Mouse (Mus musculus): ENCODE data around the gene Fam173b. TPM values are rescaled to one million over a fixed set of nuclear protein-coding genes. Genes with fewer than 3 reads are reported as not detected.

Gene Fam173b
- polyA plus RNA-seq, 1 experiment from 2014 or later: 13.2 TPM

DNA sequence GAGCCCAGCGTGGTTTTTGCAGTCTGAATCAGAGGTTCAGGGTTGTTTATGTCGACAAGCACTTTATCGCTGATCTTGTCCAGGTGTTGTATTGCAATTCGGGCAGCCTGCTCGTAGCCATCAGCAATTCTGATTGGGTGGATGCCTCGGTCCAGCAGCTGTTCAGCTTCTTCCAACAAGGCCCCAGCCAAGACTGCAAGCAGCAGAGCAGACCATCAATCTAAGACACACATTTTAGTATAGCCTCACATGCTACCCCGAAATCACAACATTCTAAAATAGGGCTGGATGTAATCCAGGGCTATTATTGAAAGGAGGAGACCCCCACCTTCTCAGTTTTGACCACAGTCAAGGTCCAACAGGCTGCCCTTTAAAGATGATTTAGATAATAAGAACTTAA, 6.0 kb upstream of the Fam173b start:
- H3K27me3 ChIP-seq (ENCODE audit: control insufficient read depth, insufficient read depth, low read length): no peaks in the 10 kb centered on the region

GRCm38 (mm10) chr15:31599834-31600233, 1.8 kb upstream of the Fam173b start:
- H3K4me2 ChIP-seq (ENCODE audit: low read depth, low read length): peak overlapping the region; percentile 65
- no peaks in the 10 kb centered on the region; the same call in 1 of the 2 replicates for H3K36me3 ChIP-seq (ENCODE audit: control insufficient read depth, insufficient read depth, low read length)
- no peak overlapping the region for H3K27ac ChIP-seq (ENCODE audit: low read length)
- H3K27me3 ChIP-seq (ENCODE audit: control insufficient read depth, insufficient read depth, low read length): no peaks in the 10 kb centered on the region
- WGBS: 49% methylated on average over 4 of the region's 4 CpGs
- no peaks in the 10 kb centered on the region for H3K9me3 ChIP-seq (replicated peaks; ENCODE audit: control insufficient read depth, low read length)
- no peak overlapping the region for H3K9ac ChIP-seq (ENCODE audit: low read length)
- peaks cover 17% of the 10 kb centered on the region for H3K4me1 ChIP-seq (ENCODE audit: control insufficient read depth, insufficient read depth, low read length)
- ATAC-seq (ENCODE audit: insufficient read depth, low FRiP score): no peak
- peak overlapping the region; percentile 80 for H3K4me3 ChIP-seq (replicated peaks; ENCODE audit: low read length)

More for the DNA sequence above, 6.0 kb upstream of the Fam173b start:
- 0 out of 2 replicates have a peak, but pooled peaks have one; percentile 45 for ATAC-seq (ENCODE audit: insufficient read depth, low FRiP score)
- no peak overlapping the region for H3K4me3 ChIP-seq (replicated peaks; ENCODE audit: low read length)
- peaks cover 31% of the 10 kb centered on the region for H3K36me3 ChIP-seq (ENCODE audit: control insufficient read depth, insufficient read depth, low read length)
- no peak overlapping the region for H3K4me2 ChIP-seq (ENCODE audit: low read depth, low read length)
- H3K9me3 ChIP-seq (replicated peaks; ENCODE audit: control insufficient read depth, low read length): no peaks in the 10 kb centered on the region
- H3K27ac ChIP-seq (ENCODE audit: low read length): peak overlapping the region; percentile 16; the same call in 1 of the 2 replicates
- 59% methylated on average over 7 of the region's 7 CpGs for WGBS
- no peak overlapping the region for H3K9ac ChIP-seq (ENCODE audit: low read length)
- peaks cover 10% of the 10 kb centered on the region for H3K4me1 ChIP-seq (ENCODE audit: control insufficient read depth, insufficient read depth, low read length)

DNA sequence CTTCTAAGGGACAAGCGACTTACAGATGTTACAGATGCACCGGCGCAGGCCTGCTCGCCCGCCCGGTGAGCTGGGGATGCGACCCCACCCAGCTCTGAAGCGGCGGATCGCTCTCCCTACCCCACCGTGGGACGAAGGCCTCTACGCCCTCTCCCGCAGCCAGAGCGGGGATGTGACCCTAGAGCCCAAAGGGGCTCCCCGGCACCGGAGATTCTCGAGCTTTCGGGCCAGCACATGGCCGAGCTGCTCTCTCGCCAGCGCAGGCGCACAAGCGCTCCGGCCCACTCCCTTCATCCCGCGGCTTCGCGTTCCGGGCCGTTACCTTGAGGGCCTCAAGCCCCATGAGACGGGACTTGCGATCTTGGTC, 390 bp upstream of the Fam173b start:
- Histone ChIP-seq H3K9me3 (replicated peaks; ENCODE audit: control insufficient read depth, low read length) (no peaks in the 10 kb centered on the region), H3K4me1 (ENCODE audit: control insufficient read depth, insufficient read depth, low read length) (peaks cover 17% of the 10 kb centered on the region), H3K4me3 (replicated peaks; ENCODE audit: low read length) (peak overlapping the region; percentile 80), H3K9ac (ENCODE audit: low read length) (peak overlapping the region; percentile 90), H3K27me3 (ENCODE audit: control insufficient read depth, insufficient read depth, low read length) (no peaks in the 10 kb centered on the region), H3K4me2 (ENCODE audit: low read depth, low read length) (peak overlapping the region; percentile 65), H3K36me3 (ENCODE audit: control insufficient read depth, insufficient read depth, low read length) (no peaks in the 10 kb centered on the region; the same call in 1 of the 2 replicates), H3K27ac (ENCODE audit: low read length) (peak overlapping the region; percentile 85)
- ATAC-seq (ENCODE audit: insufficient read depth, low FRiP score): peak; percentile 73
- WGBS: under 1% methylated on average over 33 of the region's 33 CpGs

- WGBS: 1% methylated on average over 15 of the region's 15 CpGs
- peaks cover 17% of the 10 kb centered on the region for H3K4me1 ChIP-seq (ENCODE audit: control insufficient read depth, insufficient read depth, low read length)
- H3K4me2 ChIP-seq (ENCODE audit: low read depth, low read length): peak overlapping the region; percentile 69
- ATAC-seq (ENCODE audit: insufficient read depth, low FRiP score): peak; percentile 70
- H3K27ac ChIP-seq (ENCODE audit: low read length): peak overlapping the region; percentile 91
- H3K4me3 ChIP-seq (replicated peaks; ENCODE audit: low read length): peak overlapping the region; percentile 80
- no peaks in the 10 kb centered on the region for H3K36me3 ChIP-seq (ENCODE audit: control insufficient read depth, insufficient read depth, low read length)
- H3K9ac ChIP-seq (ENCODE audit: low read length): peak overlapping the region; percentile 84
- no peaks in the 10 kb centered on the region for H3K9me3 ChIP-seq (replicated peaks; ENCODE audit: control insufficient read depth, low read length)
- H3K27me3 ChIP-seq (ENCODE audit: control insufficient read depth, insufficient read depth, low read length): no peaks in the 10 kb centered on the region
Measured at GRCm38 (mm10) chr15:31602426-31602825, 774 bp downstream of the Fam173b start.

DNA sequence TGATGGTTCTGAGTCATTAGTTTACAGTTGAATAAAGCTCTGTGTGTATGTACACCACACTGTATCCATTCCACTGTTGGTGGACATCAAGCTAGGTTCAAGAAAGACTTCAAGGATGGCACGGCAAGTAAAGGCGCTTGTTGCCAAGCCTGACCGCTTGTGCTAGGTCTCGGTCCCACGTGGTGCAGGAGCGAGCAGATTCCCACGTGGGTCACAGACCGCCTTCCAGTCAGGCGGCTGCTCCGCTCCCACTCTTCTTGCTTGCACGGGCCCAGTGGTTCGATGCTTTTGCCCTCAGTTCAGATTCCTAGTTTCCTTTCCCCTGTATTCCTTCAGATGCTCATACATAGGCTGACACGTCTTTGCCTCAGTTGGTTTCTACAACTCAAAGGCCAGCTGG, 1.5 kb downstream of the Fam173b start:
- ATAC-seq (ENCODE audit: insufficient read depth, low FRiP score): no peak
- Histone ChIP-seq H3K4me3 (replicated peaks; ENCODE audit: low read length) (peak overlapping the region; percentile 80), H3K9me3 (replicated peaks; ENCODE audit: control insufficient read depth, low read length) (no peaks in the 10 kb centered on the region), H3K4me2 (ENCODE audit: low read depth, low read length) (peak overlapping the region; percentile 69), H3K4me1 (ENCODE audit: control insufficient read depth, insufficient read depth, low read length) (peaks cover 17% of the 10 kb centered on the region), H3K9ac (ENCODE audit: low read length) (peak overlapping the region; percentile 84), H3K27ac (ENCODE audit: low read length) (no peak overlapping the region), H3K27me3 (ENCODE audit: control insufficient read depth, insufficient read depth, low read length) (no peaks in the 10 kb centered on the region), H3K36me3 (ENCODE audit: control insufficient read depth, insufficient read depth, low read length) (no peaks in the 10 kb centered on the region)
- WGBS: 85% methylated on average over 13 of the region's 13 CpGs

GRCm38 (mm10) chr15:31606821-31607220, 5.2 kb downstream of the Fam173b start:
- Histone ChIP-seq H3K36me3 (ENCODE audit: control insufficient read depth, insufficient read depth, low read length) (no peaks in the 10 kb centered on the region), H3K4me1 (ENCODE audit: control insufficient read depth, insufficient read depth, low read length) (peaks cover 7% of the 10 kb centered on the region; the same call in 1 of the 2 replicates), H3K9ac (ENCODE audit: low read length) (no peak overlapping the region), H3K4me3 (replicated peaks; ENCODE audit: low read length) (no peak overlapping the region), H3K4me2 (ENCODE audit: low read depth, low read length) (no peak overlapping the region), H3K27ac (ENCODE audit: low read length) (no peak overlapping the region), H3K9me3 (replicated peaks; ENCODE audit: control insufficient read depth, low read length) (no peaks in the 10 kb centered on the region), H3K27me3 (ENCODE audit: control insufficient read depth, insufficient read depth, low read length) (no peaks in the 10 kb centered on the region)
- WGBS: 46% methylated on average over 6 of the region's 6 CpGs
- no peak for ATAC-seq (ENCODE audit: insufficient read depth, low FRiP score)

GRCm38 (mm10) chr15:31611027-31611426, 9.4 kb downstream of the Fam173b start:
- H3K36me3 ChIP-seq (ENCODE audit: control insufficient read depth, insufficient read depth, low read length): no peaks in the 10 kb centered on the region
- no peak overlapping the region for H3K4me3 ChIP-seq (replicated peaks; ENCODE audit: low read length)
- no peak overlapping the region for H3K27ac ChIP-seq (ENCODE audit: low read length)
- H3K27me3 ChIP-seq (ENCODE audit: control insufficient read depth, insufficient read depth, low read length): no peaks in the 10 kb centered on the region
- H3K4me2 ChIP-seq (ENCODE audit: low read depth, low read length): no peak overlapping the region
- no peak overlapping the region for H3K9ac ChIP-seq (ENCODE audit: low read length)
- WGBS: 53% methylated on average over 3 of the region's 3 CpGs
- H3K4me1 ChIP-seq (ENCODE audit: control insufficient read depth, insufficient read depth, low read length): no peaks in the 10 kb centered on the region
- H3K9me3 ChIP-seq (replicated peaks; ENCODE audit: control insufficient read depth, low read length): no peaks in the 10 kb centered on the region
- no peak for ATAC-seq (ENCODE audit: insufficient read depth, low FRiP score)

DNA sequence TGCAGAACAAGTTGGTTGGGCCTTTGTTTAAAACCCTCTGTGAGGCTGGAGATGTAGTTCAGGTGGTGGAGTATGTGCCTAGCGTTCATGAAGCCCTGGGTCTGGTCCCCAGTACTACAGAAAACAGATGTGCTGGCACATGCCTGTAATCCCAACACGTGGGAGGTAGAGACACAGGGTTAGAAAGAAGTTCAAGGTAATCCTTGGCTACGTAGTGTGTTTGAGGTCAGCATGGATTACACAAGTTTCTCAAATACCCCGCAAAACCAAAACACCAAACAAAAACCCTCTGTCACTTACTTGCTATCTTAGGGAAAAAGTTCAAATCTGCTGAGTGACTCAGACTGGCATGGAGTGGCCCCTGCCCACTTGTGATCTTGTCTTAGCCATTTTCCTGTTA, 10.3 kb downstream of the Fam173b start:
- Histone ChIP-seq H3K9ac (ENCODE audit: low read length) (no peak overlapping the region), H3K27me3 (ENCODE audit: control insufficient read depth, insufficient read depth, low read length) (no peaks in the 10 kb centered on the region), H3K9me3 (replicated peaks; ENCODE audit: control insufficient read depth, low read length) (no peaks in the 10 kb centered on the region), H3K36me3 (ENCODE audit: control insufficient read depth, insufficient read depth, low read length) (no peaks in the 10 kb centered on the region), H3K27ac (ENCODE audit: low read length) (no peak overlapping the region), H3K4me3 (replicated peaks; ENCODE audit: low read length) (no peak overlapping the region), H3K4me1 (ENCODE audit: control insufficient read depth, insufficient read depth, low read length) (no peaks in the 10 kb centered on the region), H3K4me2 (ENCODE audit: low read depth, low read length) (no peak overlapping the region)
- WGBS: 86% methylated on average over 4 of the region's 4 CpGs
- no peak for ATAC-seq (ENCODE audit: insufficient read depth, low FRiP score)

DNA sequence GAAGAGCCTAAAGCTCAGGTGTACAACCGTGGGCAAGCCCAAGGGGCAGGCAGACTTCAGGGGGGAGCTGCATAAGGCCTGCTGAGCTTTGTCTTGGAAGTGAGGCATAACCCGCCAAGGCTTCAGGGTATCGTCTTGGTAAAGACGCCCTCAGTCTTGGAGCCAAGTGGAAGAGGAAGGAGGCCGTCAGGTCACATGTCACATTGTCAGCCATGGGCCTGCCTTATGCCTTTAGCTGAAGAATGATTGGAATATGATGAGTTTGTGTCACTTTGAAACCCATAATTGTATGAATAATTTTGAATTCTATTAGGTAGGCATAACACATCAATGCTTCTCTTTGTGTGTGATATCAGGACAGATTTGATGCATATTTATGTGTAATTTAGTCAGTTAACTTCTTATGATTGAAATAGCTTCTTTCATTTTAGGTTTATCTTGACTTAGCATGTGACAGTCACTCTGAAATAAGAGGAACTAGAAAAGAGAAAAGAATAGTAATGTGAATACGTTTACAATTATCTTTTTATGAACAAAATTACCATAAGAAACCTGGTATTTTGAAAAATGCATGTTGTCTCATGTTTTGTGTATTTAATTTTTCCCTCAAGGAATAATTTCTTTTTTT, 12.3 kb downstream of the Fam173b start:
- Histone ChIP-seq H3K4me1 (ENCODE audit: control insufficient read depth, insufficient read depth, low read length) (no peaks in the 10 kb centered on the region), H3K4me3 (replicated peaks; ENCODE audit: low read length) (no peak overlapping the region), H3K36me3 (ENCODE audit: control insufficient read depth, insufficient read depth, low read length) (peaks cover 17% of the 10 kb centered on the region; the same call in 1 of the 2 replicates), H3K9ac (ENCODE audit: low read length) (no peak overlapping the region), H3K9me3 (replicated peaks; ENCODE audit: control insufficient read depth, low read length) (no peaks in the 10 kb centered on the region), H3K27me3 (ENCODE audit: control insufficient read depth, insufficient read depth, low read length) (no peaks in the 10 kb centered on the region), H3K27ac (ENCODE audit: low read length) (no peak overlapping the region), H3K4me2 (ENCODE audit: low read depth, low read length) (no peak overlapping the region)
- no peak for ATAC-seq (ENCODE audit: insufficient read depth, low FRiP score)
- WGBS: 87% methylated on average over 6 of the region's 6 CpGs
